Mouse (Mus musculus): ENCODE data around the gene Adamts17. TPM values are rescaled to one million over a fixed set of nuclear protein-coding genes. Genes with fewer than 3 reads are reported as not detected.
A peak's percentile ranks its signal among the peaks of the same experiment; 100 is the strongest.

Gene Adamts17
- polyA plus RNA-seq, 1 experiment from 2014 or later = 1.9 TPM

GRCm38 (mm10) chr7:66806801-66807200 lies 32.7 kb upstream of the Adamts17 start:
- Histone ChIP-seq H3K27me3 (ENCODE audit: control insufficient read depth, insufficient read depth, low read length) (no peaks in the 10 kb centered on the region), H3K4me1 (replicated peaks; ENCODE audit: control insufficient read depth, insufficient read depth, low read length) (no peaks in the 10 kb centered on the region), H3K27ac (ENCODE audit: low read depth, low read length) (no peak overlapping the region), H3K9me3 (ENCODE audit: control insufficient read depth, low read length) (no peaks in the 10 kb centered on the region), H3K9ac (ENCODE audit: low read depth, low read length) (no peak overlapping the region), H3K4me2 (replicated peaks; ENCODE audit: low read depth, low read length) (no peak overlapping the region), H3K36me3 (ENCODE audit: control insufficient read depth, insufficient read depth, low read length) (no peaks in the 10 kb centered on the region), H3K4me3 (ENCODE audit: low read depth, low read length) (no peak overlapping the region)
- ATAC-seq (ENCODE audit: low FRiP score) = no peak
- WGBS = 63% methylated on average over 3 of the region's 3 CpGs
- DNase-seq (ENCODE audit: low spot score) = no peak

DNA sequence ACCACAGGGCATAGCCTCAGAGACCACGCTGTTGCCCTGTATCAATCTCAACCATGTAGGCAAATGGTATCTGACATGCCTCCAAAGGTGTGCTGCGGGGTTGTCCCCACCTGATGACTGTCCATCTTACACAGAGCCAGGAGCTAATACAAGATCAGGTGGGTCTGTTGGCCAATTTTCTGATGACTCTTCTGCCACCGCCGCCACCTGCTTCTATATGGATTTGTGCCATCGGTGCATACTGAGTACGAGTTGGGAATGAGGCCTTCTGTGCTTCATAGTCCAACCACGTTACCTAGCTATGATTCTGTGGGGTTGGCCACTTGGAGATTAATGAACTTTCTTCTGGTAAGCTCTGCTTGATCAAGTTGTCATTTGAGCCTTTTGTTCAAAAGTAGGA lies 29.1 kb upstream of the Adamts17 start:
- Histone ChIP-seq H3K4me2 (replicated peaks; ENCODE audit: low read depth, low read length) (no peak overlapping the region), H3K27me3 (ENCODE audit: control insufficient read depth, insufficient read depth, low read length) (no peaks in the 10 kb centered on the region), H3K4me3 (ENCODE audit: low read depth, low read length) (no peak overlapping the region), H3K36me3 (ENCODE audit: control insufficient read depth, insufficient read depth, low read length) (no peaks in the 10 kb centered on the region), H3K4me1 (replicated peaks; ENCODE audit: control insufficient read depth, insufficient read depth, low read length) (no peaks in the 10 kb centered on the region), H3K27ac (ENCODE audit: low read depth, low read length) (no peak overlapping the region), H3K9me3 (ENCODE audit: control insufficient read depth, low read length) (no peaks in the 10 kb centered on the region), H3K9ac (ENCODE audit: low read depth, low read length) (no peak overlapping the region)
- DNase-seq (ENCODE audit: low spot score) (no peak), ATAC-seq (ENCODE audit: low FRiP score) (no peak)
- 96% methylated on average over 7 of the region's 7 CpGs for WGBS

GRCm38 (mm10) chr7:66811294-66811693 lies 28.2 kb upstream of the Adamts17 start:
- Histone ChIP-seq H3K27me3 (ENCODE audit: control insufficient read depth, insufficient read depth, low read length) (no peaks in the 10 kb centered on the region), H3K36me3 (ENCODE audit: control insufficient read depth, insufficient read depth, low read length) (no peaks in the 10 kb centered on the region), H3K9me3 (ENCODE audit: control insufficient read depth, low read length) (no peaks in the 10 kb centered on the region), H3K4me3 (ENCODE audit: low read depth, low read length) (no peak overlapping the region), H3K27ac (ENCODE audit: low read depth, low read length) (no peak overlapping the region), H3K4me2 (replicated peaks; ENCODE audit: low read depth, low read length) (no peak overlapping the region), H3K9ac (ENCODE audit: low read depth, low read length) (no peak overlapping the region), H3K4me1 (replicated peaks; ENCODE audit: control insufficient read depth, insufficient read depth, low read length) (no peaks in the 10 kb centered on the region)
- ATAC-seq (ENCODE audit: low FRiP score) (no peak), DNase-seq (ENCODE audit: low spot score) (no peak)
- 70% methylated on average over 1 of the region's 1 CpGs for WGBS

- Histone ChIP-seq H3K9me3 (ENCODE audit: control insufficient read depth, low read length) (no peaks in the 10 kb centered on the region), H3K4me3 (ENCODE audit: low read depth, low read length) (no peak overlapping the region), H3K36me3 (ENCODE audit: control insufficient read depth, insufficient read depth, low read length) (no peaks in the 10 kb centered on the region), H3K4me2 (replicated peaks; ENCODE audit: low read depth, low read length) (no peak overlapping the region), H3K27ac (ENCODE audit: low read depth, low read length) (no peak overlapping the region), H3K27me3 (ENCODE audit: control insufficient read depth, insufficient read depth, low read length) (no peaks in the 10 kb centered on the region), H3K9ac (ENCODE audit: low read depth, low read length) (no peak overlapping the region), H3K4me1 (replicated peaks; ENCODE audit: control insufficient read depth, insufficient read depth, low read length) (no peaks in the 10 kb centered on the region)
- ATAC-seq (ENCODE audit: low FRiP score) (no peak), DNase-seq (ENCODE audit: low spot score) (no peak)
- WGBS = 90% methylated on average over 4 of the region's 4 CpGs
These were observed 27.2 kb upstream of the Adamts17 start for GRCm38 (mm10) chr7:66812289-66812688.

DNA sequence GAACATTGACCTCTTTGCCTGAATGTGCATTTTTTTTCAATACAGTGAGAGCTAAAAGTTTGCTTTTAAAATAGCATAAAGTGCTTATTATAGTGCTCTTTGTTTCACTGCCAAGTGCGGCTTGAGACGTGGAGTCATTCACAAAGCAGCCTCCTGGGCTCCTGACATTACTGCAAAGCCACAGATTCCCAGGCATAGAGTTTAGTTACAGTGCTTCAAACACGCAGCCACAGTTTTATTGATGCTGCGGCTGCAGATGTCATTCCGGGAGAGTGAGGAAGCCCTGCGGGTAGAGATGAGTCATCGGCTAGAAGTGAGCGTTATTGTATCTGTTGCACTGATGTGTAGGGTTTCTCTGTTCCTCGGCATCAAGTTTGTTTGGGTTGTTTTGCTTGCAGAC lies 26.8 kb upstream of the Adamts17 start:
- Histone ChIP-seq H3K4me2 (replicated peaks; ENCODE audit: low read depth, low read length) (no peak overlapping the region), H3K4me1 (replicated peaks; ENCODE audit: control insufficient read depth, insufficient read depth, low read length) (no peaks in the 10 kb centered on the region), H3K9ac (ENCODE audit: low read depth, low read length) (no peak overlapping the region), H3K4me3 (ENCODE audit: low read depth, low read length) (no peak overlapping the region), H3K27ac (ENCODE audit: low read depth, low read length) (no peak overlapping the region), H3K27me3 (ENCODE audit: control insufficient read depth, insufficient read depth, low read length) (no peaks in the 10 kb centered on the region), H3K36me3 (ENCODE audit: control insufficient read depth, insufficient read depth, low read length) (no peaks in the 10 kb centered on the region), H3K9me3 (ENCODE audit: control insufficient read depth, low read length) (no peaks in the 10 kb centered on the region)
- 81% methylated on average over 9 of the region's 9 CpGs for WGBS
- ATAC-seq (ENCODE audit: low FRiP score) (no peak), DNase-seq (ENCODE audit: low spot score) (no peak)

GRCm38 (mm10) chr7:66813172-66813571 lies 26.4 kb upstream of the Adamts17 start:
- 63% methylated on average over 1 of the region's 1 CpGs for WGBS

GRCm38 (mm10) chr7:66815526-66815925 lies 24.0 kb upstream of the Adamts17 start:
- H3K4me2 ChIP-seq (replicated peaks; ENCODE audit: low read depth, low read length) = no peak overlapping the region
- H3K27me3 ChIP-seq (ENCODE audit: control insufficient read depth, insufficient read depth, low read length) = no peaks in the 10 kb centered on the region
- no peak overlapping the region for H3K9ac ChIP-seq (ENCODE audit: low read depth, low read length)
- WGBS = 91% methylated on average over 6 of the region's 6 CpGs
- no peak for ATAC-seq (ENCODE audit: low FRiP score)
- no peaks in the 10 kb centered on the region for H3K36me3 ChIP-seq (ENCODE audit: control insufficient read depth, insufficient read depth, low read length)
- H3K9me3 ChIP-seq (ENCODE audit: control insufficient read depth, low read length) = no peaks in the 10 kb centered on the region
- no peak overlapping the region for H3K4me3 ChIP-seq (ENCODE audit: low read depth, low read length)
- H3K27ac ChIP-seq (ENCODE audit: low read depth, low read length) = no peak overlapping the region
- no peaks in the 10 kb centered on the region for H3K4me1 ChIP-seq (replicated peaks; ENCODE audit: control insufficient read depth, insufficient read depth, low read length)
- DNase-seq (ENCODE audit: low spot score) = no peak

More at GRCm38 (mm10) chr7:66813172-66813571, 26.4 kb upstream of the Adamts17 start:
- Histone ChIP-seq H3K4me1 (replicated peaks; ENCODE audit: control insufficient read depth, insufficient read depth, low read length) (no peaks in the 10 kb centered on the region), H3K9ac (ENCODE audit: low read depth, low read length) (no peak overlapping the region), H3K4me3 (ENCODE audit: low read depth, low read length) (no peak overlapping the region), H3K27me3 (ENCODE audit: control insufficient read depth, insufficient read depth, low read length) (no peaks in the 10 kb centered on the region), H3K9me3 (ENCODE audit: control insufficient read depth, low read length) (no peaks in the 10 kb centered on the region), H3K4me2 (replicated peaks; ENCODE audit: low read depth, low read length) (no peak overlapping the region), H3K27ac (ENCODE audit: low read depth, low read length) (no peak overlapping the region), H3K36me3 (ENCODE audit: control insufficient read depth, insufficient read depth, low read length) (no peaks in the 10 kb centered on the region)
- ATAC-seq (ENCODE audit: low FRiP score) = no peak
- no peak for DNase-seq (ENCODE audit: low spot score)

- no peak overlapping the region for H3K9ac ChIP-seq (ENCODE audit: low read depth, low read length)
- no peaks in the 10 kb centered on the region for H3K27me3 ChIP-seq (ENCODE audit: control insufficient read depth, insufficient read depth, low read length)
- WGBS = 25% methylated on average over 6 of the region's 6 CpGs
- peak; percentile 66 for DNase-seq (ENCODE audit: low spot score)
- H3K27ac ChIP-seq (ENCODE audit: low read depth, low read length) = no peak overlapping the region
- H3K4me1 ChIP-seq (replicated peaks; ENCODE audit: control insufficient read depth, insufficient read depth, low read length) = no peaks in the 10 kb centered on the region
- H3K36me3 ChIP-seq (ENCODE audit: control insufficient read depth, insufficient read depth, low read length) = no peaks in the 10 kb centered on the region
- H3K4me2 ChIP-seq (replicated peaks; ENCODE audit: low read depth, low read length) = no peak overlapping the region
- no peaks in the 10 kb centered on the region for H3K9me3 ChIP-seq (ENCODE audit: control insufficient read depth, low read length)
- ATAC-seq (ENCODE audit: low FRiP score) = no peak
- H3K4me3 ChIP-seq (ENCODE audit: low read depth, low read length) = no peak overlapping the region
These were observed 19.5 kb upstream of the Adamts17 start for GRCm38 (mm10) chr7:66820034-66820433.

GRCm38 (mm10) chr7:66830803-66831202 lies 8.7 kb upstream of the Adamts17 start:
- Histone ChIP-seq H3K9ac (ENCODE audit: low read depth, low read length) (no peak overlapping the region), H3K36me3 (ENCODE audit: control insufficient read depth, insufficient read depth, low read length) (no peaks in the 10 kb centered on the region), H3K4me3 (ENCODE audit: low read depth, low read length) (no peak overlapping the region), H3K9me3 (ENCODE audit: control insufficient read depth, low read length) (no peaks in the 10 kb centered on the region), H3K4me2 (replicated peaks; ENCODE audit: low read depth, low read length) (no peak overlapping the region), H3K4me1 (replicated peaks; ENCODE audit: control insufficient read depth, insufficient read depth, low read length) (no peaks in the 10 kb centered on the region), H3K27ac (ENCODE audit: low read depth, low read length) (no peak overlapping the region), H3K27me3 (ENCODE audit: control insufficient read depth, insufficient read depth, low read length) (no peaks in the 10 kb centered on the region)
- DNase-seq (ENCODE audit: low spot score) = no peak
- 82% methylated on average over 5 of the region's 5 CpGs for WGBS
- ATAC-seq (ENCODE audit: low FRiP score) = no peak
